Mouse (Mus musculus) T-cell, adult 2 months (primary cell): ENCODE measurements at regions not wholly inside any gene's neighbourhood (a gene's known extent, or its start where the extent isn't known, plus 50 kb on each side); places are given as distances from the start of the nearest gene placed in this dataset.

Experiments used
- DNase-seq: peaks from one replicate; pipeline ENCODE4 v3.0.0; 2022; ENCODE audit warnings: low spot score

DNA sequence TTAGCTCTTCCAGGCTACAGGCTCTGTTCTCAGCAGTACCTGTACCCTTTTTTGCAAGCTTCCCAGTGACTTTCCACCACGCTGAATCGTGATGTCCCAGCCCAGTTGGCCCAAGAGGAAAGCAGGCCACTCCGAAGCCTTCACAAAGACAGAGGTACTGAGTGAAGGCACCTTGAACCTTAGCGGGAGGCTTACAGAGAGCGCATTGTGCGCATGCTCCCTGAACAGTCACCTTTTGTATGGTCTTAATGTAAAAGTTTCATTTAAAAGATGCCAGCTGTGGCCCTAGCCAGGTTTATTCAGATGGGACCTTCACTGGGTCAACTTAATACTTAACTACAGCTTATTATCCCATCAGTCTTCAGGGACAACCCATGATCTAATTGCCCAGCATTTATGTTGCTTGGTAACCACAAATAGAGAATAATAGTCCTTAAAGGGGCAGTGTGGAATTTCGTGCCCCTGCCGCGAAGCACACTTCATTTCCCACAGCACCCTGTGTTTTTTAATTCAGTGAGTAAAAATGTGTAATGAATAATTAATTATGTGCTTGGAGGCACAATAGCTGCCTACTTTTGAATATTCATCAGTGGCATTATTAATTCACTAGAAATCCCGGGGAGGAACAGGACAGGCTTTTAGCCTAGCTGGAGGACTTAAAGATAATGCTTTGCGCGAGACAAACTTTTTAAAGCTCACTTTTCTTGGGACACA lies 111.3 kb upstream of the Vrk1 start:
- DNase-seq, result no peak

DNA sequence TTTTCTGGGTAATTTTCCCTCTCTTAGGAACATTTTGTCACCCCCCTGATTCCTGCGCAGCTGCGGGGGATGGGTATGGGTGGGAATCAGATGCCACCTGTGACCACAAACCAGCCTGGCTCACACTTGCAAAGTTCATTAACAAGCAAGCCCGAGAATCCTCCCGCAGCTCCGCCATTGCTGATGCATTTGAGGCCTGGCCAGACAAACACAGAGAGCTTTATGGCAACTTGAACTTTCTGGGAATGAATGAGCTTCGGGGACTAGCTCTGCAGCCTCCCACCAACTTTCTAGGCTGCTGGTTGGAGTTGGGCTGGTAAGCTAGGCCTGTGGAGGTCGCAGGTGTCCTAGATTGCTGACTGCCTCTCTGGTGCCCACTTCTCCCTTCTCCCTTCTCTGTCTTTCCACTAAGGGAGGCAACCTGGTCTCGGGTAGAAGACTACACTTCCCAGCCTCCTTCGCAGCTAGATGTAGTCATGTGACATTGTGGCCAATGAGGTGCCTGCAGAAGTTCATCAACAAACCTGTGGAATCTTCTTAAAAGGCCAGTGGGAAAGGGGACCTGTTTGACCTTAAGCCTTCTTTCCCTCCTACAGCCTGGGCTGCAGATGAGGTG lies 110.6 kb upstream of the Vrk1 start:
- DNase-seq, result no peak

DNA sequence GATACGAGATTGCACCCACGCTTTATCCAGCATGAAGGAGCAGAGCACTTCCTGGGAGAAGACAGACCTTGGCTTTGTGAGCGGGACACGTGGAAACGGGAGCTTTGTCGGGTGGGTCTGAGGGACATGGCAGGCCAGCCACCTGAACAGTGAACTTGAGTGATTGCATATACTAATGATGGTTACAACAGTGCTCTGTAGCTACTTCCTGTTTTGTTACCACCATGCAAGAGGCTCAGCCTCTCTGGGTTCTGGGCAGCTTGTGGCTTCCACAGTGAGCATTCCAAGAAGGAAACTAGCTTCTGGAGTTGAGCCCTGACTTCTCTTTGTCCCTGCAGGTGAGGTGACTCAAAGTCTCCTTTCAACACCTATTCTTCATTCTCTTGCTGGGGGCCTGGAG lies 109.5 kb upstream of the Vrk1 start:
- DNase-seq, result no peak

DNA sequence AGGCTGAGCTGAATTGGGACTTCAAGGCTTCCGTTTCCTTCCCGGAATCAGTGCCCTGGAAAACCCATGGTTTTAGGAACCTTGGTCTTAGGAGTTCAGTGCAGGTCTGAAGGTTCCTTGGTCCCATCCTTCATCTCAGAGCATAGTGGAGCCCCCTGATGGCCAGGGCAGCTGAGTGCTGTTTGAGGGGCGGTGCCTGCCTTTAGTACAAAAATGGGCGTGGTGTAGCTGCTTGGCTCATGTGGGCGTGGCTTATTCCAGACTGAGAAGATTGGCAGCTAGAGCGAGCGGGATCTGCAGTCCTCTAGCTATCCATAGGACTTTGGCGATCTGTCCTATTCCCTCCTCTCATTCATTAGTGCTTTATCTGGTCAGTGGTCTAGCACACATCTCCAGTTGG lies 107.0 kb upstream of the Vrk1 start:
- DNase-seq, result no peak

GRCm38 (mm10) chr12:105906584-105906983 lies 103.4 kb upstream of the Vrk1 start:
- DNase-seq, result peak; percentile 19

DNA sequence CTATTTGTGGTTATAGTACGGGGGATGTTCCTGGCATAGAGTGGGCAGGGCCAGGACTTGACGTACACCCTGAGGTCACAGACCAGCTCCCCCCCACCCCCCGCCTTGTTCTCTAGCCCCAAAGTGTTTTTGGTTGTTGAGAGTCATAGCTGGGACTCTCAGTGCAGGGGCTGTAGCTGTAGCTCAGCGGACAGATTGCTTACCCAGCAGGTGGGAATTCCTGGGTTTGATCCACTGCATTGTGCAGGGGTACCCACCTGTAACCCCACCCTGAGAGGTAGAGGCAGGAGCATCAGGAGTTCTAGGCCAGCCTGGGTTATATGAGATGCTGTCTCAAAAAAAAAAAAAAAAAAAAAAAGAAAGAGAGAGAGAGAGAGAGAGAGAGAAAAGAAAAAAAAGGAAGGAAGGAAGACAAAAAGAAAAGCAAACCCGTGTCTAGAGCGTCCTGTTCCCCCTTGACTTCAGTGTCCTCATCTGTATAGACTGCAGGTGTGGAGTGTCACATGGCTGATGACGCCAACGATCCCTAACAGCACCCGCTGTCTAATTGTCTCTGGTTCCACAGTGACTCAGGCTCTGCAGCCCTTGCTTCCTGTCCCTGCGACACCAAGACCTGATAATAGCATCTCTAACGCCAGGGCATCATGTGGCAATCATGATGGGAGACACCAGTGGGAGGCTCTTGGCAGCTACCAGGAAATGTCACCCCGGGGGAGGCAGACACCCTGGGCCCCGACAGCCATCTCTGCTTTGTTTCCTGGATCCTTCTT lies 102.0 kb upstream of the Vrk1 start:
- no peak for DNase-seq

- no peak for DNase-seq
Measured at GRCm38 (mm10) chr12:105911556-105911955, 98.5 kb upstream of the Vrk1 start.

DNA sequence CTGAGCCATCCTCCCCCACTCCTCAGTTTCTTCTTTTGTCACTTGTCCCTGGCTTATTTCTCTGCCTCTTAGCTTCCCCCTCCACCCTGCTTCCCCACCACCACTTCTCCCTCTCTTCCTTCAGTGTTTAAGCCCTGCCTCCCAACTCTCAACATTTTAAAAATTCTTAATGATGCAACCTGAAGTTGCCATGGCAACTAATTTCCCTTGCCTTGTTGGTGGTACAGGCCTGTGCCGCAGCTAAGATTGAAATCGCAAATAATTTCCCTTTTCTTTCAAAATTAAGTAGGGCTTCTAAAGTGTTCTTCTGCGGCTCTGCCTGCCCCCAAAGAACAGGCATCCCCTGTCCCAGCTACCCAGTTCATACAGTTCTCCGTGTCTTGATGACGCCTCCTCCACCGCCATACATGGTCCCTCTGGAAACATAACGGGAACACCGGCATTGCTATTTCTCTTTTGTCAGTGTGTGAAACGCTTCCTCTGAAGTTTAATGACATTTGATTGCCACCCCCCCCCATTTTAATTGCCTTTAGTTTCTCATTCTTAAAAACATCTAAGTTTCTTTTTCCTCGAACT lies 92.6 kb upstream of the Vrk1 start:
- DNase-seq, result no peak

DNA sequence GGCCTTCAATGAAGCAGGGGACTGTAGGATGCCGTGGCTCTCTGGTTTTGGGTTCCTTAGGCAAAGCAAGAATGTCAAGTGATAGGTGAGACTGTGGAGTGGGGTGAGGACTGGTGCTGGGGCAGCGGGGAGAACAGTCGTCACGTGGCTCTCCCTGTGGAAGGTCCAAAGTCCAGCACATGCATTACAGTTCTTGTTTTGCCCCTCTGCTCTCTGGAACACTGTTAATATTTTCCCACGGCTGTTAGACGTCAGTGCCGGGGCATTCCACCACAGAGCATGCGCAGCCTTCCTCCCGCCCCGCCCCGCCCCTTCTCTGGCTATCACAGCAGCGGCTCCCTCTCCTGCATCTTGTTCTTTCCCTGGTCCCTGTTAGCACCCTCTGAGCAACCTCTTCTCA lies 91.3 kb upstream of the Vrk1 start:
- DNase-seq, result no peak

GRCm38 (mm10) chr12:105927210-105927609 lies 82.8 kb upstream of the Vrk1 start:
- no peak for DNase-seq

GRCm38 (mm10) chr12:105929456-105929921 lies 80.5 kb upstream of the Vrk1 start:
- DNase-seq, result no peak

GRCm38 (mm10) chr12:105935441-105935880 lies 74.6 kb upstream of the Vrk1 start:
- DNase-seq, result no peak

DNA sequence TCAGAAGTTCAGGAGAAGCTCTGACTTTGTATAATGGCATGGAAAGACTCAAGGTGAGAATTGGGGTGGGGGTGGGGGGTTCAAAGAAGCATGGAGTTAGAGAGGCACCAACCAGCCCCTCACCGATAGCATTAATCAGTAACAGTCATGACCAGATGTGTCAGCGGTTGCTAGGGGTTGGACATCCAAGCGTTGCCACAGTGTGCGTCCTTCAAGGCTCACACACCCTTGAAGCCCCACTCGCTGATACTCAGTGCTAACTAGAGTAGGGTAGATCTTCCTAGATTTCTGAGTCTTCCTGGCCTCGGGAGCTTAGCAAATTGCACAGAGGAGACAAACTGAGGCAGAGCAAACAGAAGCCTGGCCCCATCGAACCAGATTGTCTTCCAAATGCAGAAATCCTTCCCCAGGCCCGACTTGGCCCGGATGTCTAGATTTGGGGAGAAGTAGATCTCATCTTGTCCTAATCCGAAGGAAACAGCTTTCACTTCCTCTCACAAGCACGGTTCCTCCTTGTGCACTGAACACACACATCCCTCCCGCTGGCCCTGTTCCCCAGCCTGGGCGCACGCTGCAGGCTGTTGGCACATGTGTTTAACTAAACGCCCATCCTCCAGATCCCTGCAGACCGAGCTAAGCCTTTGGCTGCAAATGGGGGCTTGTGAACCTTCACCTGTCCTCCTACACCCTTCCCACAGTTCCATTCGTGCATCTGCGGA lies 73.1 kb upstream of the Vrk1 start:
- no peak for DNase-seq

GRCm38 (mm10) chr12:105942136-105943076 lies 67.6 kb upstream of the Vrk1 start:
- DNase-seq, result no peak

DNA sequence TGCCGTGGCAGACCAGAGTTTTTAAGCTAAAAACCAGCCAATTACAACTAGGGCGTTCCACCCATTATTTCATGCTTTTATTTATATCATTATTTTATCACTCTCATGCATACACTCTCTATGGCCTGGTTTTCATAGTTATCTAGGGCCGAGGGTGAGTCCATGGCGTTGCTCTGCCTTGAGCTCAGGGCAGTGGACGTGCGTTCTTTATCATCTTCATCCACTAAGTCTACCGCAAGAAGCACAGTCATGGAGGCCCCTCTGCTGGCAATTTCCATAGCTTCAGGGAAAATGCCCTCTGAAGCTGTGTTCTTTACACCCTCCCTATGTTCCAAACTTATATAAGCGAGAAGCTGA lies 67.0 kb upstream of the Vrk1 start:
- DNase-seq, result no peak

GRCm38 (mm10) chr12:105947332-105947731 lies 62.7 kb upstream of the Vrk1 start:
- no peak for DNase-seq

GRCm38 (mm10) chr12:105948322-105948721 lies 61.7 kb upstream of the Vrk1 start:
- DNase-seq, result no peak

GRCm38 (mm10) chr12:105955764-105956290 lies 54.2 kb upstream of the Vrk1 start:
- no peak for DNase-seq

DNA sequence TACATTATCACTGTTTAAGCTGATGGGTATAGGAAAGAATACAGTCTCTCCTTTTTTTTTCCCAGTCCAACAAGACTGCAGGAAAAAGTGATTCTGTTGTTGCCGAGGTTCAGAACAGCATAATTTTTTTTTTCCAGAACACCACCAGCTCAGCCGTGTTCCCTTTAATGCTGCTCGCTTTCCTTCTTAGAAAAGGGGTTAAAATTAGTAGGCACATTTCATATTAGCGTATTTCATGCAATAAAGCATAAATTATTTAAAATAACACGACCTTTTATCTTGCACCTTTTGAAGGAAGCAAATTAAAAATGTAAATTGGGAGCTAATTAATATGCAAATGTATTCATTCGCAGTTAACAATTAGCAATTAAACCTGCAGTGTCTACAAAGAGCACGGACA lies 50.3 kb upstream of the Vrk1 start:
- DNase-seq, result no peak
